Mouse (Mus musculus) G1E (cell line): ENCODE data around the gene Klc4. TPM values are rescaled to one million over a fixed set of nuclear protein-coding genes. Genes with fewer than 3 reads are reported as not detected.

Experiments
- ATAC-seq: 2 replicates; pipeline ENCODE4 v1.8.0; 2016; ENCODE audit warnings: mild to moderate bottlenecking; ENCODE audit not compliant: insufficient number of reproducible peaks, poor library complexity, low FRiP score, severe bottlenecking; ENCODE audit errors: extremely low read depth
- DNase-seq: peaks from one replicate; pipeline ENCODE4 v3.0.0; 2012; ENCODE audit warnings: low spot score
- H3K27me3 ChIP-seq: 2 replicates; pipeline ENCODE4 v1.6.1; 2012; ENCODE audit warnings: mild to moderate bottlenecking, low read length, inconsistent platforms; ENCODE audit not compliant: insufficient read depth
- H3K36me3 ChIP-seq: replicated peaks from 2 replicates; pipeline ENCODE3; 2012; ENCODE audit warnings: mild to moderate bottlenecking, inconsistent platforms
- H3K4me1 ChIP-seq: 2 replicates; pipeline ENCODE4 v1.6.1; 2012; ENCODE audit warnings: low read depth, low read length, inconsistent platforms, mixed read lengths; ENCODE audit not compliant: insufficient read depth
- H3K4me3 ChIP-seq: 2 replicates; pipeline ENCODE4 v1.5.1; 2012; ENCODE audit warnings: low read depth, mild to moderate bottlenecking, inconsistent platforms, low read length, moderate library complexity, mixed read lengths
- H3K9me3 ChIP-seq: replicated peaks from 2 replicates; pipeline ENCODE4 v1.6.1; 2012; ENCODE audit warnings: inconsistent platforms
- CTCF ChIP-seq: IDR thresholded peaks from 2 replicates; pipeline ENCODE4 v1.5.1; 2012; ENCODE audit warnings: low read depth, low read length, inconsistent platforms, mixed read lengths
- GATA1 ChIP-seq: IDR thresholded peaks from 2 replicates; pipeline ENCODE4 v1.6.1; 2012; ENCODE audit warnings: borderline replicate concordance, low read length, inconsistent platforms, mixed read lengths
- GATA2 ChIP-seq: IDR thresholded peaks from 2 replicates; pipeline ENCODE4 v1.6.1; 2012; ENCODE audit warnings: low read depth, low read length, inconsistent platforms, borderline replicate concordance
- POLR2AphosphoS5 ChIP-seq: IDR thresholded peaks from 2 replicates; pipeline ENCODE4 v1.6.1; 2012; ENCODE audit warnings: low read depth, low read length, inconsistent platforms; ENCODE audit not compliant: insufficient replicate concordance
- TAL1 ChIP-seq: conservative IDR thresholded peaks from 2 replicates; pipeline ENCODE4 v1.6.1; 2012; ENCODE audit warnings: low read depth, low read length, inconsistent platforms, mixed read lengths
- polyA plus RNA-seq: library from polyadenylated mRNA; stranded (reverse); fragments of >175 nt; gene quantifications from 2 replicates; pipeline ENCODE4 v1.2.3, GENCODE M21; 2012
- total RNA-seq, 2 experiments: library from RNA; stranded (forward) in 1 of 2; stranded (reverse) in 1 of 2; fragments of 200-1000 nt in 1 of 2; fragments of >200 nt in 1 of 2; fragmentation: Nextera tagmentation in 1 of 2; gene quantifications; 2 replicates each; pipeline ENCODE4 v1.2.3; 2014 to 2017

The Klc4 gene
- total and polyA plus RNA-seq, 3 experiments, result 1.3 to 11.7 (median 8.9) TPM

GRCm38 (mm10) chr17:46647279-46647678 is 1.5 kb upstream of the Klc4 start:
- peak overlapping the region; percentile 94; the same call in 1 of the 2 replicates for H3K4me3 ChIP-seq
- peaks cover 42% of the 10 kb centered on the region for H3K36me3 ChIP-seq
- H3K9me3 ChIP-seq, result no peaks in the 10 kb centered on the region
- peaks cover 67% of the 10 kb centered on the region for H3K4me1 ChIP-seq
- DNase-seq, result no peak
- TF ChIP-seq GATA2, result no peak
- no peak for TF ChIP-seq POLR2AphosphoS5
- no peak for TF ChIP-seq GATA1
- TF ChIP-seq CTCF, result no peak
- TF ChIP-seq TAL1, result no peak
- no peaks in the 10 kb centered on the region for H3K27me3 ChIP-seq
- ATAC-seq, result no peak

GRCm38 (mm10) chr17:46646322-46646662 is 470 bp upstream of the Klc4 start:
- no peak for DNase-seq
- TF ChIP-seq TAL1 (no peak), CTCF (no peak), GATA2 (no peak), GATA1 (no peak), POLR2AphosphoS5 (no peak)
- no peak for ATAC-seq
- Histone ChIP-seq H3K4me1 (peaks cover 57% of the 10 kb centered on the region), H3K4me3 (peak overlapping the region; percentile 94), H3K27me3 (no peaks in the 10 kb centered on the region), H3K9me3 (no peaks in the 10 kb centered on the region), H3K36me3 (peaks cover 39% of the 10 kb centered on the region)

DNA sequence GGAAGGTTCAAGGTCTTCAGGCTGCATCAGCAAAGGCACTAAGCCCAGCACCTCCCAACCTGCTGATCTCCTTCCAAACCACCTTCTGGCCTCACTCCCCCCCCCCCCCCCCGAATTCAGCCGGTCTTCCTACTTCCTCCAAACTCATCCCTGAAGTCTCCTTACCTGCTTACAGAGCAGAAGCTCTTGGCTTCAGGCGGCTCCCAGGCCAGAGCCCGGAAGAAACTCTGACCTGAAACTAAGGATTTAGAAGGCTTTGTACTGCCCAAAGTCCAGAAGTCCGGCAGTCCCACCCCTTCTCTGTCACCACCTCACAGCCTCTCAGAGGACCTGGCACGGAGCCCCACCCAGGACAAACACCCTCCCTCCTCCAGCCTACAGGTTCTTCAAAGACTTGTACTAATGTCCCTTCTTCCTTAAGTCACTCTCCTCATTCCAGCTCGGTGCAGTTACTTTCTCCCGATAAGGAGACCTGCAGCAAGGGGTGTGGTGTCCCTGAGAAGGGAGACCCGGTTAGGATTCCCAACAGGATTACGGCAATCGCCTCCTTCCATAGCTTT is 826 bp downstream of the Klc4 start:
- Histone ChIP-seq H3K4me3 (peak overlapping the region; percentile 94), H3K4me1 (peaks cover 45% of the 10 kb centered on the region), H3K27me3 (no peaks in the 10 kb centered on the region), H3K9me3 (no peaks in the 10 kb centered on the region), H3K36me3 (peaks cover 44% of the 10 kb centered on the region)
- TF ChIP-seq GATA2 (no peak), POLR2AphosphoS5 (no peak), GATA1 (no peak), TAL1 (no peak), CTCF (no peak)
- no peak for ATAC-seq
- DNase-seq, result no peak

DNA sequence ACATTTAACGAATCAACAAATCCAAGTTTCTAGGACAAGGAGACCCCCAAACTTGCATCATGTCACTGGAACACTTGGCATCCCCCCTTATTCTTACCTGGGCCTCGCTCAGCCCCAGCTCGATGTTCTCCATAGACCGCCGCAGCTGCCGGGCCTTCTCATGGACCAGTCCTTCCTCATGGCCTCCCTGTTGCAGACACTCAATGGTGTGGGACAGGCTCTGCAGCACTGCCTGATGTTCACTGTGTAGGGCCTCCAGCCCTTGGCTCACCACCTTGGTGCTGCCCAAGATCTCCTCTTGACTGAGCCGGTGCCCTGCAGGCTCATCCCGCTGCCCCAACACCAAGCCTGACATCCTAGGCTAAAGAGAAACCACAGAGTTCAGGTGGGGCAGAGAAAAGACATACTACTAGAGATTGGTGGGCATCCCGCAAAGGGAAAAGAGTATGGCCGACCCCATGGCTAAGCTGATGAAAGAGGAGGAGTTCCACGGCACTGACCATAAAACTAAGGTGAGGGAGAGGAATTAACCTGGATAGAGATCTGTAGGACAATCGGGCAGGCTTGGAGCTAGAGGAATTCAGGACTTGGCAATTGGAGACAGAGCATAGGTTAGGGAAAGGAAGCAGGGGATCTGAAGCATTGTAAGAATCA is 1.5 kb downstream of the Klc4 start:
- DNase-seq, result no peak
- ATAC-seq, result no peak
- H3K4me1 ChIP-seq, result peaks cover 38% of the 10 kb centered on the region
- H3K9me3 ChIP-seq, result no peaks in the 10 kb centered on the region
- H3K4me3 ChIP-seq, result peak overlapping the region; percentile 94; the same call in 1 of the 2 replicates
- H3K36me3 ChIP-seq, result peaks cover 44% of the 10 kb centered on the region
- no peaks in the 10 kb centered on the region for H3K27me3 ChIP-seq
- no peak for TF ChIP-seq CTCF
- no peak for TF ChIP-seq GATA2
- no peak for TF ChIP-seq POLR2AphosphoS5
- TF ChIP-seq TAL1, result no peak
- TF ChIP-seq GATA1, result no peak

- peaks cover 25% of the 10 kb centered on the region for H3K36me3 ChIP-seq
- no peak for ATAC-seq
- H3K4me1 ChIP-seq, result peaks cover 21% of the 10 kb centered on the region
- DNase-seq, result no peak
- H3K4me3 ChIP-seq, result no peak overlapping the region
- H3K27me3 ChIP-seq, result no peaks in the 10 kb centered on the region
- TF ChIP-seq CTCF (no peak), POLR2AphosphoS5 (no peak), TAL1 (no peak), GATA1 (no peak), GATA2 (no peak)
- H3K9me3 ChIP-seq, result no peaks in the 10 kb centered on the region
These were observed 3.8 kb downstream of the Klc4 start for GRCm38 (mm10) chr17:46642060-46642459.

DNA sequence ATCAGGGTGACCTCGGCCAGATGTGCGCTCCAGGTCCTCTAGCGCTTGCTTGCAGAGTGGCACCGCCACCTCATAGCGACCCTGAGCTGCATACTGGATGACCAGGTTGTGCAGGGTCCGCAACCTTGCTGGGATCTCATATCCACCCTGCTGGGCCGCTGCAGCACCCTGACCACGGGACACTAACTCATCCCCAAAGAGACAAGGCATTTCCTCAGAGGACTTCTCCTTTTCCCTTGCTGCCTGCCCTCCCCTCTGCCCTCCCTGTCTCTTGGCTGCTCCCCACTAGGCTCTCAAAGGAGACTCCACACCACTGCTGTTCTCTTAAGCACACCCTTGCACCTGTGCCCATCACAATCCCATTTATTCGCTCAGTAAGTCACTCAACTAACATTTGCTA is 5.9 kb downstream of the Klc4 start:
- Histone ChIP-seq H3K4me1 (peaks cover 15% of the 10 kb centered on the region), H3K9me3 (no peaks in the 10 kb centered on the region), H3K4me3 (no peak overlapping the region), H3K36me3 (peaks cover 25% of the 10 kb centered on the region), H3K27me3 (peaks cover 4% of the 10 kb centered on the region; the same call in 1 of the 2 replicates)
- no peak for TF ChIP-seq GATA2
- no peak for TF ChIP-seq TAL1
- TF ChIP-seq CTCF, result no peak
- no peak for TF ChIP-seq GATA1
- no peak for TF ChIP-seq POLR2AphosphoS5
- no peak for ATAC-seq
- DNase-seq, result no peak
